ENCODE assay signal across 9 mouse cellular contexts in the genomic region with DNA sequence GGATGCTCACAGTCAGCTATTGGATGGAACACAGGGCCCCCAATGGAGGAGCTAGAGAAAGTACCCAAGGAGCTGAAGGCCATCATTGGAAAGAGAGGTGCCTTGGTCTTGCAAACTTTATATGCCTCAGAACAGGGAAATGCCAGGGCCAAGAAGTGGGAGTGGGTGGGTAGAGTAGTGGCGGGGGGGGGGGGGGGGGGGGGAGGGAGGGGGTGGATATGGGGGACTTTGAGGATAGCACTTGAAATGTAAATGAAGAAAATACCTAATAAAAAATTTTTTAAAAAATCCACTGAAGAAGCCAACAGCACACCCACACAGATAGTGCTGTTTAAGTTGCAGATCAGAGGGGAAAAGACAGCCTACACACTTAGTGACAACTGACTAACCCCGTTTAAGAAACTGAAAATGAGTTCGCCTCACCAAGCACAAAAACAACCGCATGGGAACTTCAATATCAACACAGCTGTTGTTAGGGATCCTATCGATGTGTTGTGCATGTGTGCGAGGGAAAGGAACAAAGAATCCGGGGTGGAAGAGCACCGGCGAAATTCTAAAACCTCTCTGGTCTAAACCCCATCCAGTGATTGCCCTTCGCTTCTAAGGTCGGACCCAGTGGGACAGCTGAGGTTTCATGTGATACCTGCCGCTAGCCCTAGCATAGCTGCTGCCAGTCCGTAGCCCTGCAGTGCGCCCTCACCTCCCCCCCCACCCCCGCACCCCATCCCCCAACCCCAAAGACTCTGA. TPM values are rescaled to one million over a fixed set of nuclear protein-coding genes. Genes with fewer than 3 reads are reported as not detected.
DNase-seq lines count a peak whose midpoint lies in the region; ATAC-seq and TF ChIP-seq lines count a peak whose summit lies in the region.
"Had no signal": no experiment of that assay in that cellular context is flagged by ENCODE, and none has a peak within 500 bp of the region (broad histone marks: within the 10 kb centered on the region; RNA-seq: fewer than 3 reads in every experiment).

No protein-coding gene starts in this region.

- TF ChIP-seq CTCF in liver, embryonic 14.5 days (IDR thresholded peaks at IDR 0.05; ENCODE audit: low read depth): no peak

- H3K27me3 ChIP-seq in lung, embryonic 16.5 days (ENCODE audit: control insufficient read depth, insufficient read depth, low read depth, low read length): no peaks in the 10 kb centered on the region
- H3K27me3 ChIP-seq in forebrain, embryonic 12.5 days: no peaks in the 10 kb centered on the region
- no peaks in the 10 kb centered on the region for H3K27me3 ChIP-seq in liver, embryonic 14.5 days (ENCODE audit: control insufficient read depth, insufficient read depth, low read length)
- H3K27me3 ChIP-seq in stomach, embryonic 15.5 days (replicated peaks): no peaks in the 10 kb centered on the region
- H3K27me3 ChIP-seq: megakaryocyte, embryonic 14.5 days had no signal

- peaks cover 5% of the 10 kb centered on the region; the same call in 1 of the 2 replicates for H3K4me1 ChIP-seq in lung, embryonic 16.5 days (replicated peaks; ENCODE audit: control insufficient read depth, insufficient read depth, low read length)
- peaks cover 12% of the 10 kb centered on the region for H3K4me1 ChIP-seq in forebrain, embryonic 12.5 days
- peaks cover 36 to 43% of the 10 kb centered on the region in 2 experiments for H3K4me1 ChIP-seq in liver, embryonic 14.5 days (replicated peaks; ENCODE audit: control insufficient read depth in 2 of 2, insufficient read depth in 2 of 2, low read length in 1 of 2)
- 0 out of 2 replicates have a peak, but pooled peaks cover 3% of the 10 kb centered on the region for H3K4me1 ChIP-seq in stomach, embryonic 15.5 days

- ATAC-seq in lung, embryonic 16.5 days (ENCODE audit: low read depth): no peak
- ATAC-seq in forebrain, embryonic 12.5 days (ENCODE audit: low FRiP score): no peak; the same call in 1 of the 2 replicates
- ATAC-seq in liver, embryonic 14.5 days (ENCODE audit: insufficient read depth): no peak
- ATAC-seq in stomach, embryonic 15.5 days (ENCODE audit: insufficient read depth, low FRiP score, low read depth): no peak

- H3K4me2 ChIP-seq in lung, embryonic 16.5 days (ENCODE audit: low read depth, low read length): peak overlapping the region; percentile 18; the same call in 1 of the 2 replicates
- H3K4me2 ChIP-seq in forebrain, embryonic 12.5 days: peak overlapping the region; percentile 44
- peak overlapping the region; percentile 56 for H3K4me2 ChIP-seq in liver, embryonic 14.5 days (ENCODE audit: low read depth)
- H3K4me2 ChIP-seq in stomach, embryonic 15.5 days: peak overlapping the region; percentile 42

- H3K27ac ChIP-seq in lung, embryonic 16.5 days (ENCODE audit: low read length): no peak overlapping the region
- H3K27ac ChIP-seq in forebrain, embryonic 12.5 days: no peak overlapping the region
- no peak overlapping the region for H3K27ac ChIP-seq in liver, embryonic 14.5 days
- H3K27ac ChIP-seq in stomach, embryonic 15.5 days: no peak overlapping the region

- H3K36me3 ChIP-seq in lung, embryonic 16.5 days (ENCODE audit: control insufficient read depth, insufficient read depth, low read length): no peaks in the 10 kb centered on the region
- H3K36me3 ChIP-seq in forebrain, embryonic 12.5 days (replicated peaks): no peaks in the 10 kb centered on the region
- no peaks in the 10 kb centered on the region for H3K36me3 ChIP-seq in liver, embryonic 14.5 days (replicated peaks; ENCODE audit: control insufficient read depth, insufficient read depth, low read depth)
- no peaks in the 10 kb centered on the region for H3K36me3 ChIP-seq in stomach, embryonic 15.5 days

- H3K9me3 ChIP-seq in lung, embryonic 16.5 days (ENCODE audit: control insufficient read depth, low read length): no peaks in the 10 kb centered on the region
- H3K9me3 ChIP-seq in forebrain, embryonic 12.5 days: no peaks in the 10 kb centered on the region
- no peaks in the 10 kb centered on the region for H3K9me3 ChIP-seq in liver, embryonic 14.5 days (ENCODE audit: control insufficient read depth, low read length)
- no peaks in the 10 kb centered on the region for H3K9me3 ChIP-seq in stomach, embryonic 15.5 days
- H3K9me3 ChIP-seq: megakaryocyte, embryonic 14.5 days had no signal

- no peak for DNase-seq in lung, postnatal 4 days
- DNase-seq in liver, embryonic 14.5 days (ENCODE audit: low read depth in 3 of 3, low spot score in 3 of 3): no peak
- no peak for DNase-seq in cerebellum, postnatal 4 days (ENCODE audit: low spot score in 2 of 2)
- no peak for DNase-seq in cerebellum, postnatal 36 days
- no peak for DNase-seq in kidney, adult 18-20 months

- TF ChIP-seq EP300 in liver, embryonic 14.5 days (IDR thresholded peaks at IDR 0.05; ENCODE audit: low read depth): no peak

- 23% methylated on average over 14 of the region's 15 CpGs for WGBS in lung, embryonic 16.5 days
- 2% methylated on average over 14 of the region's 15 CpGs for WGBS in forebrain, embryonic 12.5 days
- WGBS in liver, embryonic 14.5 days (ENCODE audit: insufficient replicate concordance): 25% methylated on average over 14 of the region's 15 CpGs
- WGBS in stomach, embryonic 15.5 days: 22% methylated on average over 14 of the region's 15 CpGs

- peak overlapping the region; percentile 42 for H3K9ac ChIP-seq in lung, embryonic 16.5 days (ENCODE audit: low read length)
- peak overlapping the region; percentile 21; the same call in 1 of the 2 replicates for H3K9ac ChIP-seq in forebrain, embryonic 12.5 days
- H3K9ac ChIP-seq in liver, embryonic 14.5 days (replicated peaks): no peak overlapping the region; the same call in 1 of the 2 replicates
- H3K9ac ChIP-seq in stomach, embryonic 15.5 days: no peak overlapping the region

- no peak overlapping the region for H3K4me3 ChIP-seq in lung, embryonic 16.5 days (ENCODE audit: low read length)
- H3K4me3 ChIP-seq in forebrain, embryonic 12.5 days (replicated peaks): peak overlapping the region; percentile 28
- no peak overlapping the region for H3K4me3 ChIP-seq in liver, embryonic 14.5 days (ENCODE audit: insufficient read depth in 1 of 2, low read depth in 2 of 2, low read length in 2 of 2)
- no peak overlapping the region for H3K4me3 ChIP-seq in stomach, embryonic 15.5 days (replicated peaks)
- H3K4me3 ChIP-seq: megakaryocyte, embryonic 14.5 days had no signal

RNA-seq across cellular contexts. Expression of a gene that starts 13.1 kb away (rescaled TPM):
- 23.8 and 25.1 TPM in 2 replicates for polyA plus RNA-seq in lung, embryonic 16.5 days (2015; fragmentation: Nextera tagmentation; extraction: Ambion mirVana)
- 12.1 and 15.1 TPM in 2 replicates for polyA plus RNA-seq in forebrain, embryonic 12.5 days (2016; fragmentation: Nextera tagmentation; extraction: Ambion mirVana)
- 6.9 and 9.4 TPM in 2 replicates for polyA plus RNA-seq in liver, embryonic 14.5 days (2012; rRNA removed)
- polyA plus RNA-seq in liver, embryonic 14.5 days (2014; fragmentation: Nextera tagmentation; extraction: Ambion mirVana): 11.6 and 13.5 TPM in 2 replicates
- 37.5 and 42.8 TPM in 2 replicates for polyA plus RNA-seq in stomach, embryonic 15.5 days (2015; fragmentation: Nextera tagmentation; extraction: Ambion mirVana)

Comparison
In these comparisons a context has a peak if more than half of its experiments do, and no peak if none do; other contexts are left out.
1. H3K9ac ChIP-seq: peak in lung, embryonic 16.5 days (single experiment) and forebrain, embryonic 12.5 days (single experiment); none in liver, embryonic 14.5 days (single experiment) and stomach, embryonic 15.5 days (single experiment).
2. Peak in every context shown above with its lines, with median percentiles within 50 percentile points of each other: H3K4me2 ChIP-seq.